Mouse (Mus musculus): Measurements from ENCODE around the gene Arhgap17. TPM values are rescaled to one million over a fixed set of nuclear protein-coding genes. Genes with fewer than 3 reads are reported as not detected.
A peak's percentile ranks its signal among the peaks of the same experiment; 100 is the strongest.

Gene Arhgap17
- polyA plus RNA-seq, 1 experiment from 2014 or later: 16.2 TPM

GRCm38 (mm10) chr7:123367218-123368150 is 2.2 kb downstream of the Arhgap17 start:
- 72% methylated on average over 16 of the region's 16 CpGs for WGBS
- H3K27ac ChIP-seq: no peak overlapping the region
- H3K9ac ChIP-seq: no peak overlapping the region
- no peaks in the 10 kb centered on the region for H3K36me3 ChIP-seq
- no peak for ATAC-seq (ENCODE audit: insufficient read depth, low FRiP score, low read depth)
- H3K4me1 ChIP-seq: peaks cover 33% of the 10 kb centered on the region
- H3K9me3 ChIP-seq: no peaks in the 10 kb centered on the region
- H3K4me3 ChIP-seq (replicated peaks): peak overlapping the region; percentile 88; the same call in 1 of the 2 replicates
- H3K4me2 ChIP-seq: peak overlapping the region; percentile 72
- no peaks in the 10 kb centered on the region for H3K27me3 ChIP-seq (replicated peaks)

GRCm38 (mm10) chr7:123366806-123367205 is 2.9 kb downstream of the Arhgap17 start:
- Histone ChIP-seq H3K9me3 (no peaks in the 10 kb centered on the region), H3K27ac (no peak overlapping the region), H3K27me3 (replicated peaks) (no peaks in the 10 kb centered on the region), H3K4me1 (peaks cover 33% of the 10 kb centered on the region), H3K4me2 (no peak overlapping the region), H3K9ac (no peak overlapping the region), H3K36me3 (no peaks in the 10 kb centered on the region), H3K4me3 (replicated peaks) (no peak overlapping the region)
- ATAC-seq (ENCODE audit: insufficient read depth, low FRiP score, low read depth): no peak
- 79% methylated on average over 8 of the region's 8 CpGs for WGBS

- Histone ChIP-seq H3K4me1 (peaks cover 33% of the 10 kb centered on the region), H3K27me3 (replicated peaks) (no peaks in the 10 kb centered on the region), H3K4me3 (replicated peaks) (no peak overlapping the region), H3K9ac (no peak overlapping the region), H3K36me3 (no peaks in the 10 kb centered on the region), H3K9me3 (no peaks in the 10 kb centered on the region), H3K27ac (no peak overlapping the region), H3K4me2 (no peak overlapping the region)
- no peak for ATAC-seq (ENCODE audit: insufficient read depth, low FRiP score, low read depth)
- 77% methylated on average over 7 of the region's 7 CpGs for WGBS
Observed at GRCm38 (mm10) chr7:123365876-123366741, 3.6 kb downstream of the Arhgap17 start.

- H3K4me1 ChIP-seq: peaks cover 27% of the 10 kb centered on the region
- H3K9ac ChIP-seq: no peak overlapping the region
- ATAC-seq (ENCODE audit: insufficient read depth, low FRiP score, low read depth): no peak
- H3K4me2 ChIP-seq: no peak overlapping the region
- no peaks in the 10 kb centered on the region for H3K36me3 ChIP-seq
- 87% methylated on average over 8 of the region's 8 CpGs for WGBS
- no peak overlapping the region for H3K27ac ChIP-seq
- H3K9me3 ChIP-seq: no peaks in the 10 kb centered on the region
- H3K4me3 ChIP-seq (replicated peaks): no peak overlapping the region
- no peaks in the 10 kb centered on the region for H3K27me3 ChIP-seq (replicated peaks)
Observed at GRCm38 (mm10) chr7:123363971-123364370, 5.7 kb downstream of the Arhgap17 start.

GRCm38 (mm10) chr7:123362806-123363205 is 6.9 kb downstream of the Arhgap17 start:
- Histone ChIP-seq H3K9ac (no peak overlapping the region), H3K4me3 (replicated peaks) (no peak overlapping the region), H3K36me3 (no peaks in the 10 kb centered on the region), H3K27ac (no peak overlapping the region), H3K27me3 (replicated peaks) (no peaks in the 10 kb centered on the region), H3K4me2 (no peak overlapping the region), H3K9me3 (no peaks in the 10 kb centered on the region), H3K4me1 (peaks cover 19% of the 10 kb centered on the region)
- no peak for ATAC-seq (ENCODE audit: insufficient read depth, low FRiP score, low read depth)
- 82% methylated on average over 3 of the region's 3 CpGs for WGBS

GRCm38 (mm10) chr7:123361229-123361980 is 8.3 kb downstream of the Arhgap17 start:
- no peak overlapping the region for H3K9ac ChIP-seq
- no peak overlapping the region for H3K27ac ChIP-seq
- 86% methylated on average over 7 of the region's 7 CpGs for WGBS
- H3K36me3 ChIP-seq: no peaks in the 10 kb centered on the region
- H3K4me2 ChIP-seq: no peak overlapping the region
- H3K4me1 ChIP-seq: peaks cover 7% of the 10 kb centered on the region; the same call in 1 of the 2 replicates
- H3K4me3 ChIP-seq (replicated peaks): no peak overlapping the region
- H3K9me3 ChIP-seq: no peaks in the 10 kb centered on the region
- ATAC-seq (ENCODE audit: insufficient read depth, low FRiP score, low read depth): no peak
- H3K27me3 ChIP-seq (replicated peaks): no peaks in the 10 kb centered on the region

- Histone ChIP-seq H3K36me3 (no peaks in the 10 kb centered on the region), H3K27ac (no peak overlapping the region), H3K4me3 (replicated peaks) (no peak overlapping the region), H3K4me1 (no peaks in the 10 kb centered on the region), H3K9ac (no peak overlapping the region), H3K27me3 (replicated peaks) (no peaks in the 10 kb centered on the region), H3K9me3 (no peaks in the 10 kb centered on the region), H3K4me2 (no peak overlapping the region)
- ATAC-seq (ENCODE audit: insufficient read depth, low FRiP score, low read depth): no peak
- WGBS: 81% methylated on average over 5 of the region's 5 CpGs
Observed at GRCm38 (mm10) chr7:123360185-123360584, 9.5 kb downstream of the Arhgap17 start.

GRCm38 (mm10) chr7:123359101-123359500 is 10.6 kb downstream of the Arhgap17 start:
- Histone ChIP-seq H3K4me1 (no peaks in the 10 kb centered on the region), H3K4me2 (no peak overlapping the region), H3K27me3 (replicated peaks) (no peaks in the 10 kb centered on the region), H3K9me3 (no peaks in the 10 kb centered on the region), H3K4me3 (replicated peaks) (no peak overlapping the region), H3K27ac (no peak overlapping the region), H3K36me3 (no peaks in the 10 kb centered on the region), H3K9ac (no peak overlapping the region)
- WGBS: 84% methylated on average over 7 of the region's 7 CpGs
- no peak for ATAC-seq (ENCODE audit: insufficient read depth, low FRiP score, low read depth)

GRCm38 (mm10) chr7:123356158-123356557 is 13.6 kb downstream of the Arhgap17 start:
- WGBS: 91% methylated on average over 3 of the region's 3 CpGs
- H3K27me3 ChIP-seq (replicated peaks): no peaks in the 10 kb centered on the region
- no peak overlapping the region for H3K27ac ChIP-seq

GRCm38 (mm10) chr7:123354851-123355250 is 14.9 kb downstream of the Arhgap17 start:
- H3K4me2 ChIP-seq: no peak overlapping the region
- H3K27ac ChIP-seq: no peak overlapping the region
- no peaks in the 10 kb centered on the region for H3K27me3 ChIP-seq (replicated peaks)
- no peaks in the 10 kb centered on the region for H3K4me1 ChIP-seq
- ATAC-seq (ENCODE audit: insufficient read depth, low FRiP score, low read depth): no peak
- no peak overlapping the region for H3K4me3 ChIP-seq (replicated peaks)
- no peaks in the 10 kb centered on the region for H3K9me3 ChIP-seq
- no peak overlapping the region for H3K9ac ChIP-seq
- no peaks in the 10 kb centered on the region for H3K36me3 ChIP-seq
- 92% methylated on average over 2 of the region's 2 CpGs for WGBS

More at GRCm38 (mm10) chr7:123356158-123356557, 13.6 kb downstream of the Arhgap17 start:
- Histone ChIP-seq H3K4me3 (replicated peaks) (no peak overlapping the region), H3K4me1 (no peaks in the 10 kb centered on the region), H3K9me3 (no peaks in the 10 kb centered on the region), H3K36me3 (no peaks in the 10 kb centered on the region), H3K9ac (no peak overlapping the region), H3K4me2 (no peak overlapping the region)
- no peak for ATAC-seq (ENCODE audit: insufficient read depth, low FRiP score, low read depth)

- no peaks in the 10 kb centered on the region for H3K9me3 ChIP-seq
- no peaks in the 10 kb centered on the region for H3K36me3 ChIP-seq
- no peak for ATAC-seq (ENCODE audit: insufficient read depth, low FRiP score, low read depth)
- H3K9ac ChIP-seq: no peak overlapping the region
- no peaks in the 10 kb centered on the region for H3K27me3 ChIP-seq (replicated peaks)
- H3K4me2 ChIP-seq: no peak overlapping the region
- H3K4me1 ChIP-seq: no peaks in the 10 kb centered on the region
- WGBS: 75% methylated on average over 5 of the region's 5 CpGs
- no peak overlapping the region for H3K4me3 ChIP-seq (replicated peaks)
- no peak overlapping the region for H3K27ac ChIP-seq
Observed at GRCm38 (mm10) chr7:123354392-123354791, 15.3 kb downstream of the Arhgap17 start.

Measured in stomach, embryonic 15.5 days (tissue).